Mouse (Mus musculus) olfactory bulb, adult 2 months (tissue): ENCODE results near the gene H2-Eb1.

Experiments used
- CTCF ChIP-seq: fragments of 200-500 bp; IDR thresholded peaks from 2 replicates; pipeline ENCODE4 v1.5.1; 2012; ENCODE audit warnings: low read depth, mild to moderate bottlenecking, low read length, moderate library complexity; ENCODE audit not compliant: insufficient read depth
- POLR2A ChIP-seq: fragments of 200-500 bp; IDR thresholded peaks from 2 replicates; pipeline ENCODE4 v1.6.1; 2012; ENCODE audit warnings: mild to moderate bottlenecking, low read depth, low read length, moderate library complexity; ENCODE audit not compliant: insufficient read depth

- TF ChIP-seq CTCF (no peak), POLR2A (no peak)
Observed at GRCm38 (mm10) chr17:34272102-34272501, 33.6 kb upstream of the H2-Eb1 start.
